Mouse (Mus musculus) lung, postnatal 14 days (tissue): ENCODE measurements at regions not wholly inside any gene's neighbourhood (a gene's known extent, or its start where the extent isn't known, plus 50 kb on each side); places are given as distances from the start of the nearest gene placed in this dataset.
"Not testable (repeated sequence)": the region's sequence is repeated elsewhere in the genome, so short reads cannot be mapped to it uniquely, and the experiment has no call there.

ENCODE experiments used
- DNase-seq: peaks from one replicate; pipeline ENCODE4 v3.0.0; 2021

DNA sequence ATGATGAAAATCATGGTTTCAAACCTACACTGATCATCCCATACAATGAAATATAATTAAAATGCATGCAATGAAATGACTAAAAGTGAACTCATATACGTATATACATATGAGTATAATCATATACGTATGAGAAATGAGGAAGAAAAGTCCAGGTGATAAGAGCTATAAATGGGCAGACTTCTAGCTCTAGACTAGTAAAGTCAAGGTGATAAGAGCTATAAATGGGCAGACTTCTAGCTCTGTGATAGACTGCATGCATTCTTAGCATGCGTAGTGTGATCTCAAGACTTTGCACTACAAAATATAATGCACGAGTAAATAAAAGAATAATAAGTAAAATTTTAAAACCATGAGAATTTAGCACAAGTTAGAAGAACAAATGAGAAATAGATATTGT lies 606.2 kb upstream of the Gpc5 start:
- no peak for DNase-seq

DNA sequence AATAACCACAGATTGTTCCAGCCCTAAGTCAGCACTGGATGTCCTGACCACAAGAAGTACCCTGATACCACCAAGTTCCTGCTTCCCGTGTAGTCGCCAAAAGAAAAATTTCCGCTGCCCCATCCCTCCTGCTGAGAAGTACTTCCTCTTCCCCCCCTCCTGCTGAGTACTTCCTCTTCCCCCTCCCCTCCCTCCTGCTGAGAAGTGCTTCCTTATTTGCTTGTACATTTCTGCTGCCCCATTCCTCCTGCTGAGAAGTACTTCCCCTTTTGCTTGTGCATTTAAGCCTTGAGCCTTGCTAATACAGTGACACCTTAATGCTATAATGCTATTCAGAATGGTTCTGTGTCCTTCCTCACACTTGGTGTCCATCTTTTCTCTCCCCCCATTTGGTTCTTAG lies 598.6 kb upstream of the Gpc5 start:
- DNase-seq = not testable (repeated sequence)

DNA sequence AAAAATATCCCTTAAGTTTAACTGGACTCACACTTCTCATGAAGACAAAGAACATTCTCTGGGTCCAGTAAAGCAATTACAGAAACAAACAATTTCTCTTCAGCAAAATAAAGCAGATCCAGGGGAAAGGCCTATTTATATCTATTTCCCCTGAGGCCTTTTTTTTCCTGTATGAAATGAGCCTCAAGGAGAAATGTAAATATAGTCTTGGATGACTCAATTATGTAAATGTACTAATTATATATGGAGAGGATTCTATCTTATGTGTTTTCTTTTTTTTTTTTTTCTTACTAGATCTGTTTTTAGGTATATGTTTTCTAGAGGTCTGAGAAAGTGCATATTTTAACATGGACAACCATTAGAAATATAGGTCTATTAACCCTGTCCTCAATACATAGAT lies 587.0 kb upstream of the Gpc5 start:
- DNase-seq = no peak

DNA sequence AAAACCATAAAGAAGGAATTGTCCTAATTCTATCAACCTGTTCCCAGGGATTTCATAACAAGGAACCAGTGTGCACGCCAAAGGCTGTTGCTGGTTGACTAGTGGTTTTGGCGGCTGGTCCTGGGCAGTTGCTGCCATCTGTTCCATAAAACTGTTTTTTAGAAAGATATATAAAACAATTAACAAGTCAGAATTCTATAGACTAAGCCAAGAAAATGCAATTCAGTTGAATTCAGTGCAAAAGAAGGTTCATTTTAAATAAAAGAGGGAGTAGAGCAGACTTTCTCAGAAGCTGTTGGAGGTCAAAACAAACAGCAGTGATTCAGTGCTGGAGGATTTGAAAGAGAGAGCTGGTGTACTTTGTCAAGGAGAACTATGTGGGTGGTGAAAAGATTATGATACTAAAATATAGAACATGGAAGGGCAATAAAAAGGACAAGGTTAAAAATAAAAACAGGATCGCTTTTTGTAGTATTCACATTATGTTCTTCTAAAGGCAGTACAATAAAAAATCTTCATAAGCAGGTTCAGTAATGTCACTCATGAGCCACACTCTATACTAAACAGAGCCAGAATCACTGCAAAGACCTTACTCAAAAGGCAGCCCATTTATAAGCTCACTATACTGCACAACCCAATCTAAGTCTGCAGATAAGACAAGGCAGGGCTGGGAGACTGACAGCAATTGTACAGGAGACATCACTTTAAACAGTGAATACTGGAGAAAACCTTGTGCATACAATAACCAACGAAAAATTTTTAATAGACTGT lies 543.9 kb upstream of the Gpc5 start:
- DNase-seq = no peak

DNA sequence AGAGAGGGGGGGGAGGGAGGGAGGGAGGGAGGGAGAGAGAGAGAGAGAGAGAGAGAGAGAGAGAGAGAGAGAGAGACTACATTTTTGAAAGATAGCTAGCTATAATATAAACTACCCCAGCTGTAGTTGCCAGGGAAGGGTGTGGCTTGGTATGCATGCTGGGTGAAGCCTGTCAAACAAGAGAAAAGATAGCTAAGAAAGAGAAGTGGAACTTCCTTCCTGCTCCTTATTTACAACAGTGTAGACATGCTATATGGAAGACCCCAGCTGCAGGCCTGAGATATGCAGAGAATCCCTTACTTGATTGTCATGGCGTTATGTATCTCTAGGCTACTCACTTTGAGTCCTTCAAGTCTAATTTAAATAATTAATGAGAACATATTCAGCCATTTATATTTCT lies 542.9 kb upstream of the Gpc5 start:
- no peak for DNase-seq

DNA sequence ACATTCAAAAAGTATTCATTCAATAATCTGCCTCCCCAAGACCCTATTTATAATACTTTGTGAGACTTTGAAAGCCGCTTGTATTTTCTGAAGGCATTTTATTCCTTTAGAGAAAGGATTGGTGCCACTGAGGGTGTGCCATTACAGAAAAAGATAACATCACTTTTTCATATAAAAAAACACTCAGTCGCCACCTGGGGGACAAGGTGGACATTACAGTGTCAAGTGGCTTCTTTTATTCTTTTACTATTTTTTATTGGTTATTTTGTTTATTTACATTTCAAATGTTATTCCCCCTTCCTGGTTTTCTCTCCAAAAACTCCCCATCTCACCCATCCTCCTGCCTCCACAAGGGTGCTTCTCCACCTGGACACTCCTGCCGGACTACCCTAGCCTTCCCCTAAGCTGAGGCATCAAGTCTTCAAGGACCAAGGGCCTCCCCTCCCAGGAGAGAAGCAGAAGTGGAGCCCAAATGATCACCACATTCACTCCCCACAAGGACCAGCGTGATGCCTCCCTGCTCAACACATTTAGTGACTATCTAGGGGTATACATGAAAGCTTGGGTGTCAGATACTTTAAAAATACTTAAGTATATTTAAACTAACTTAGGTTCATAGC lies 525.5 kb upstream of the Gpc5 start:
- DNase-seq = no peak

DNA sequence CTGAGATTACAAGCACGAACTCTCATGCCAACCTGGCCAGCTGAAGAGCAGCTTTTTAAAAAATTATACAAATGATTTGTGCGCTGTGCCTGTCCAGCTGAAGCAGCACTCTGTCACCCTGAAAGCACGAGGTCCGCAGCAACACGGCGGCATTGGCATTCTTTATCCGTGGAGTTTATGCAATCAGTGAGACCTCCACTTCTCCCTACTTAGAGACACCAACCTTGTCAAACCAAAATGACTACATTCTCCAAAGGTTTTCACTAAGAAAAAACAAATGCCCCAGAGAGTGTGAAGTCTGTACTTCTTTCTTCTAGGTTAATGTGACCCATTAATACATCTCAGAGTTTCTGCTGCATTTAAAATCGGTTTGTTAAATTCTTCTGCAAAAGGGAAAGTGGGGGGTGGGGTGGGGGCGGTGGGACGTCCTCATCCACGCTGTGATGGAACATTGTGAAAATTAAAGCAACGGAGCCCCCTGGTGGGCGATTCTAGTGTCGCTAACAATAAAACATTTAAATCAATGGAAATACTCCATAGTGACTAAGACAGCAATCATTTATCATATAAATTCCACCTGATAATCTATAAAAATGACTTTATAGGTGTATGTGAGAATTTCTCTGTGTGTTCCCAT lies 524.2 kb upstream of the Gpc5 start:
- peak; percentile 33 for DNase-seq

DNA sequence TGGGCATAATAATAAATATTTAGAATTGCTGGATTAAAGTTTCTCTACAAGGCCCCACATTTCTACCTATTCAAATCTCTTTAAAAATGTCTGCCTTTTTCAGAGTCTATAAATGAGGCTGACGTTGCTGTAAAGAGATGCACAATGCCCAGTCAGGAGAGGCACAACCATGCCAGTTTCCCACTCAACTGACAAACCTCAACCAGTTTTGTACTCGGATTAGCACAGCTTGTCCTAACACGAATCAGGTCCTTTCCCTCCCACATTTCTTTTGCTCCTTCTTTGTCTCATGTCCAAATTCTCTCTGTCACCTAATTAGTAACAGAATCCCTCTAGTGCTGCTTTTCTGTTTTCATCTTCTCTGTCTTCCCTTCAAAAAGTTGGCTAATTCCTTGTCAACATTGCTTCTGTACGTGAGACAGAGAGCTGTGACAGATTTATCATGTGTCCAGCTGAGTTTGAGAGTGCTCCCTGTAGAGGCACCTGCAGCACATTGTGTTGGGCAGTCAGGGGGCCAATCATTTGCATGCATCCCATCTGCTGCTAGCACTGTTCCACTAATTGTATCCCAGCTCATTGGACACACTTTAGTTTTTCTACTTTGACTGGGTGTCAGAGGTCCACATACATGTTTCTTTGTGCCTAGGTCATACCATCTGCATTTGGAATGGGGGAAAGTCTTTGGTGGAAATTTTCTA lies 504.5 kb upstream of the Gpc5 start:
- no peak for DNase-seq

DNA sequence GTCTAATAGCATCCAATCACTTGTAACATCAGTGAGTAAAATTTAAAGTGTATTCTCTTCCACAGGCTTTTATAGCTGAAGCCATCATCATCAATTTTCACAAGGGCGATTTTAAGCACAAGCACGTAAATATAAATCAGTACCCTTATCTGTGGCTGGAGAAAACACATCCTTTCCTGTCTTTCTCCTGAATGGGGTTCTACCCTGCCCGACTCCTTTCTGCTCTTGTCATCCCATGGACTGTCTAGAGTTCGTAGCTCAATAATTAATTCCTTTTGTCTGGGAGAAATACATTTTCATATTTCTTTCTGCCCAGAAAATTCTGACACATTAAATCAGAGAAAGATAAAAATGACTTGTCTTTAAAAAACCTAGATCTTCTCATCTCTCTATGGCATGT lies 482.7 kb upstream of the Gpc5 start:
- DNase-seq = no peak

DNA sequence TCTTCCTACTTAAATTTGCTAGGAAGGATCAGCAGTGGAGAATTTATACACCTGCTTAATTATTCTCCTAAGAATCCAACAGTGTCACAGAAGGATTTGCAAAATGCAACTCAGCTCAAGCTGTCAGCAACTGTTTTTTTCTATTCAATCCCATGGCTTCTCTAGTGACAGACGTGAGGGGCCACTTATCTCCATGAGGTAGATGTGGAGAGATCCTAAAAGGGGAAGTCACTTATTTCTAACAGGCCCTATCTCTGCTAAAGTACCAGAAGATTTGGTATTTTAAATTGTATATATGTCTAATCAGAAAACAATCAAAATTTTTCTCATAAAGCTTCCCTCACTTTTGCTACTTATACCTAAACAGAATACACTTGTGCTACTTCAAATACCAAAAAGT lies 479.6 kb upstream of the Gpc5 start:
- DNase-seq = no peak

DNA sequence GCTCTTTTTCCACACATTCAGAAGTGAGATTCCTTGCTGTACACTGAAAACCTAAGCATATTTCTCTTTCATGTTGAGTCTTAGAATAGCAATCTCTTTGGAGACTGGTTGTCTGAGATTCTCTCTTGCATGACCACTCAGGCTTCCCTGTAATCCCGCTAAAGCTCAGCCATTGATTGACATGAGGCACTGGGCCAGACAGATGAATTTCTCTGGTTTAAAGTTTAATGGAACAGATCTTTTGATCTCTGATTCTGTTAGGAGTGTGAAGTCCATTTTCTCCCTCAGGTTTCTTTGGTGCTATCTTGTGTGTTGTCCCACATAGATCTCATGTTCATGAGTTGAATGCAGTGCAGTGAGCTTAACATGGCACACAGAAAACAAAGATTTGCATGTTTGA lies 435.4 kb upstream of the Gpc5 start:
- DNase-seq = no peak

DNA sequence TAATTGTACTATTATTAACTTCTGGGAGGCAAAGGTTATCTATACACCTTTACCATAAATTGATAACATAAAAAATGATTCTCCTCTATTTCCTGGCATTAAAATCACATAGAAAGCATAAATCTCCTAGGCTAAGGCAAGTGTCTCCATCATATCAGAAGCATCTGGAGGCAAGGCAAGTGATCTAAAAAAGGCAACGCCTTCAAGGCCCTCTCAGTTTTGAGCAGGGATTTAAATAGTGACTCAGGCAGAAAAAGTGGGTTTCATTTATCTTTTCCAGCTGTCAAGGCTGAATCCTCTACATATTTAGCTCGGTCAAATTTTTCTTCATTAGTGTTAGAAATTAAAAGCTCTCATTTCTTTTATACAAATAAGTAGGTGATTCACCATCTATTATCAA lies 430.0 kb upstream of the Gpc5 start:
- no peak for DNase-seq

DNA sequence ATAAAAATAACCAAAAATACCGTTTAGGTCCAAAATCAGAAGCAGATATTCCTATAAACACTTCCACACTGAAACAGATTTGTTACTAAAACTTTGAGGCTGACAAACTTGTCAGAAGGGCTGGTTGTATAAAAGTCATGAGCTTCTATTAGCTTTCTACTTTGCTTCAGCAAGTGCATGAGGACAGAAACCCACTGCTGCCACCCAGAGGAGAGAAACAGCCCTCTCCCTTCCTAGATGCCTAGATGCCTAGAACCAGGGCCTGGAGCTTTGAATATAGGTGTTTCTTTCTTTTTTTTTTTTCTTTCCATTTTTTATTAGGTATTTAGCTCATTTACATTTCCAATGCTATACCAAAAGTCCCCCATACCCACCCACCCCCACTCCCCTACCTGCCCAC lies 406.9 kb upstream of the Gpc5 start:
- no peak for DNase-seq

DNA sequence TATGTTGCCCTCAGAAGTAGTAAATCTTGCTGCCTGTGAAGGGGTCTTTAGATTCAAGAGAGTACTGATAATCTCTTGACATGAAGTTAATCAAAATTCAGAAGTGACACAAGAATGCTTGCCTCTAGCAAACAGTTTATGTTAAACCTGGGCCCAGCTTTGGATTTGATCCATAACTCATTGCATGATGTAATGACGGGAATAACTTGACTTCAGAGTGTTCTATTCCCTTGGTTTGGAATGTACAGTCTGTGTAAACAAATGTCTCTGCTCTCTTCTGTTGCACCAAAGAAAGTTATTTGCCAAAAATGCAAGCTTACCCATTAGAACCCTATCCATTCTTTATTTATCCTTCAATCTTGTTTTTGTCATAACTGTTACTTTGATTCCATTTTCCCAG lies 397.1 kb upstream of the Gpc5 start:
- DNase-seq = no peak

DNA sequence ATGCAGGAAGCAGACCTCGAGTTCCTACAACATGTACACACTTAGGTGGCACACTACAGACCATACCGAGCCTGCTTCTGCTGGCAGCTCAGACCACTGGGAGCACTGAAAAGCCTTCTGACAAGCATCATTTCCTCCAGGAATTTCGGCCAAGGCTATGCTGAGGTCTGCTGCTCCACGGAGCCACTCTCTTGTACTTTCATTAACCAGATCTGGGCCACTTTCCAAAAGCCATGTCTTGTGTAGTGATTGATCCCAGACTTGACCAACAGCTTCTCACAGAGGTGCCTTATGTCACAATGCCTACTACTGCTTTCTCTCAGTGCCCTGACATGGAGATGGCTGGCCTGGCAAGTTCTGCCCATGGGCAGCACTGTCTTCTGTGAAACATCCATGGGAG lies 394.5 kb upstream of the Gpc5 start:
- DNase-seq = no peak

DNA sequence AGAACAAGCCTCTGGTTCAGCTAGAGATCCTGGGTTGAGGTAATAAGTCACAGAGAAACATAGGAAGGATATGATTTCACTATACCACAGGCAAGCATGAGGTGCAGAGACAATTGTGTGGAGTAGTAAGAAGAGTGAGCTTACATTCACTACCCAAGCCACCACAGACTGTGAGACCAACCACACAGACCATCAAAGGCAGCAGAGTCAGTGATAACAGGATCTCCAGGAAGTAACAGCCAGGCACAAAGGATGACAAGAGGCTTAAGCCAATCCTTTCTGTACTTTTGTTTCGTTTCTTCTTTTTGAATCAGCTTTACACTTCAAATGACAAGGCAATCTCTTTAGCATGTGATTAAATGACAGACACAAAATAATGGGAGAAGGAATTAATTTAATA lies 368.9 kb upstream of the Gpc5 start:
- no peak for DNase-seq

DNA sequence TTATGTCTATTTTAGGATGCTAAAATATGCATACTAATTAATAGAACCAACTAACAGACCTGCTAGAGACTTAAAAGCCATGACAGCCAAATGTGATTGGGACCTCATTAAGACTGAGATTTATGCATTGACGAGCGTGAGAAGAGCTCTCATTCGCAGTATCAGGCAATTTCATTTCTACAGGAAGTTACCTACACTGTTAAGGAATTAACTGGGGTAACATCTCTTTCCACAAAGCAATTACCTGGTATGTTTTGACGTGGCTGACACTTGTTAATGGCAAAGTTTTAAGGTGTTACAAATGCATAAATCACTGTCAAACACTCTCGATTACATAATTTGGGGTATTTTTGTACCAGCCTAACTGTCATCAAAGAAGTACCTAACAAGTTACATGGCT lies 324.7 kb upstream of the Gpc5 start:
- no peak for DNase-seq

DNA sequence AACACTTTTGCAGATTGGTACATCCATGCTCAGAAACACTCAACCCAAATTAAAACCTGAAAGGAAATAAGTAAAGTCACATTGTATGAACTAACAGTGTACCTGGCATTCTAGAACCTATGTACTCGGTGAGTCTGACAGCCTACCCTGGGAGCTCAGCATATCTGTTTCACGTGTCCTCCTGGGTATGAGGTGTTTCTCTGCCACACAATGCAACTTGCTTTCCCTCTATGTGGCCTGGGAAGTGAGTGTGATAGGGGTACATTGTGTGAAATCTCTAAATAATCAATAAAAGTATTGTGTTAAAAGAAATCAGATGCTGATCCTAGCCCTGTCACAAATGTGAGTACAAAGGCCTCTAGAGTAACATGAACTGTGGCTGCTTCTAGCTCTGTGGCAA lies 315.3 kb upstream of the Gpc5 start:
- DNase-seq = no peak

DNA sequence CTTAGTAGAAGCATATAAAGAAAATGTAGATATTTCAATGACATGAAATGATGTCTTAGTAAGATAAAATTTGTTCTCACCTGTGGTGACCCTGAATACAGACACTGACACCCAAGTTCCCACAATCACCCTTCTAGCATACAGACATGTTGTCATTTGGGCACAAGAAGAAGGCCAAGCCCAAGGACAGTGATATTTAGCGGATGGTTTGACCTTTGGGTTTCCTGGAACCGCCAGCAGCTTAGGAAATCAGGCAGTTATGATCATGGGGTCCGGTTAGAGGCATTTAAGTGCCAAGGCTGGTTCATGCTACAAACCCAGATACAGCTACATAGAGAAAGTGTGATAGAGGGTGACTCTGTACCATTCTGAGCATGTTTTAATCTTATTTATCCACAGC lies 310.2 kb upstream of the Gpc5 start:
- DNase-seq = no peak

DNA sequence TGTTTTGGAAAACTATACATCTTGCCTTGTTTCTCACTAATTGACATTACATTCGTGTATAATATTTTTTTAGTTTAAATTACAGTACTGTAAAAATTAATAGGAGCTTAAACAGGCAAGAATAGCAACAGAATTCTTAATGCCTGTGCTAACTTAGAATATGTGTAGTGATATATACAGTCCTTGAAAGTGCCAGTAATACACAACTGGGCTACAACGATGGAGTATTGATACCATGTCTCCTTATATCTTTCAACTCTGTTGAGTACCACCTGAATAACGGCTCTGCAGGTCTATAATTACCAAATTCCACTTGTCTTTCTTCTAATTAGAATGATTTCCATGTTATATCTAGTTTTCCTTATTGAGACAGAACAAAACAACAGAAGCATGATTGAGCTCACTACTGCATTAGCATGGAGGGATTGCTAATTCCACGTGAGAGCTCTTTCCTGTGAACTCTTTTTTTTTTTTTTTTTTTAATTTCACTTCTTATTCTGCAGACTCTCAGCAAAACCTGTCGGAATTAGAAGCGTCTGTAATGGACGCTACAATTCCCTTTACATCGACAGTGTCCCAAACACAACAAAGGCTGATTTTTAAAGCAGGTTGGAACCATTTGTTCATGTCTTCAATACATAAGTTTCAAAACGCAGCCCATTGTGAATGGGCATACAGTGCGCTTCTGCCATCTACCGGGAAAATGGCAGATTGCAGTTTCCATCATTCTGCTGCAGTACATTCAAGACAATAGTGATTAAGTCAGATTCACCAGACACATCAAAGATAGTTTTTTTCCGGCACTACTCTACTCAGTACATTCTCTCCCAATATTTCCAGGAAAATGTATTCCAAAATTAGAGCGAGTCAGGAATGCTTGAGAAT lies 300.8 kb upstream of the Gpc5 start:
- peak; percentile 63 for DNase-seq

DNA sequence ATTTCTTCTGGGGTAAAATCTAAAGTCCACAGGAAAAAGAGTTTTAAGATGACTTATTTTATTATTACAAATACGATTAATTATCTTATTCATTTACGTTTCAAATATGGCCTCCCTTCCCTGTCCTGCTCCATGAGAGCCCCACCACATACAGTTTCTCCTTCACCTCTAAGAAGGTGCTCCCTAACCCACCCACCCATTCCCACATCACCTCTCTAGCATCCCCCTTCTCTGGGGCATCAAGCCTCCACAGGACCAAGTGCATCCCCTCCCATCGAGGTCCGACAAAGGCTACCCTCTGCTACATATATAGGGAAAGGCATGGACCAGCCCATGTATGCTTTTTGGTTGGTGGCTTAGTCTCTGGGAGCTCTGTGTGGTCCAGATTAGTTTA lies 300.2 kb upstream of the Gpc5 start:
- DNase-seq = no peak

DNA sequence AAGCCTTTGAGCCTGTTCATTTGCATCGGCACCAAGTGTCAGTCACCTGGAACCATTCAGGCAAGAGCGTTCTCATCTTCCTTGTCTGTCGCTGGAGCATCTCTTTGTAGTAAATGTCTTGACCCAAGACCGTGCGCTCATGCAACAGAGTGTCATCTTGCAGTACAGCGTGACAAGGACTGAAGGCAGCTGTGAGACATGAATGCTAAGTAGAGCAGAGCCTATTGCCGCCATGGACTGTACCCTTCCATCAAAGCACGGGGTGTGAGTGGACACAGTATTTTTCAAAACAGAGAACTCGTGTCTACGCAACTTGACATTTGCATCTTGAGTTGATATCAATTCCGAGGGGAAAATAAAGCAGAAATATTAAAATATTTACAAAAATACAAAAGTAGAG lies 287.4 kb upstream of the Gpc5 start:
- no peak for DNase-seq

DNA sequence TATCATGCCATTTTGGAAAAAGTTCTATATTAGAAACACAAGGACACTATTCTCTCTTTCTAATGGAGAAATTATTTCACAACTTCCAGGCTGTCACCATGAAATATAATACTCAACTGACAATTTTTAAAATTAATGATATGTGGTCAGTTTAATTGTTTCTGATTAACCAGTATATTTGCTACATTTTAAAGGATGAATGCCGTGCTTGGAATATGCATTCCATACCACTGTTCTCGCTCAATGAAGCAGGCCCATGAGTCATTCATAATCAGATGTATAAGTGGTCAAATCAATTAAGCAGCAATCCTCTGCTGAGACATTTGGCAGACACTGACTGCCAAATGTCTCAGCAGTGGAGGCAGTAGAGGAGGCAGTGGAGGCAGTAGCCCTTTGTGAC lies 283.4 kb upstream of the Gpc5 start:
- DNase-seq = no peak
